Mouse (Mus musculus) v-Abl transformed pro-B cells (cell line): ENCODE measurements at regions not wholly inside any gene's neighbourhood (a gene's known extent, or its start where the extent isn't known, plus 50 kb on each side); places are given as distances from the start of the nearest gene placed in this dataset.

Experiments used
- in situ Hi-C, 2 experiments: fragments of 400-800 bp; cut with MboI; formaldehyde crosslinking; loops; one replicate each; pipeline ENCODE4 v1.15.1; 2025; ENCODE audit not compliant: unreplicated experiment in 2 of 2

- in situ Hi-C loops, result no loop called here
Measured at GRCm38 (mm10) chr12:110332616-110333154, 53.8 kb downstream of the Dio3 start.

- in situ Hi-C loops, result no loop called here
Measured at GRCm38 (mm10) chr12:110334609-110335008, 55.7 kb downstream of the Dio3 start.

GRCm38 (mm10) chr12:110344280-110344827 lies 65.5 kb downstream of the Dio3 start:
- in situ Hi-C loops, result no loop called here

- in situ Hi-C loops, result loop anchor here (25.0 kb wide), 3 partner anchors 762 to 1637 kb away; partner anchors contain the start of genes Begain (in 1 of the 2) and Degs2 (in 1 of the 2)
Measured at GRCm38 (mm10) chr12:110349621-110350020, 70.8 kb downstream of the Dio3 start.

- in situ Hi-C loops, result loop anchor here (25.0 kb wide), 3 partner anchors 769 to 1644 kb away; partner anchors contain the start of genes Begain (in 1 of the 2) and Degs2 (in 1 of the 2)
Measured at GRCm38 (mm10) chr12:110355851-110356250, 77.0 kb downstream of the Dio3 start.

- in situ Hi-C loops, result loop anchor here (25.0 kb wide), 3 partner anchors 780 to 1655 kb away; partner anchors contain the start of genes Begain (in 1 of the 2) and Degs2 (in 1 of the 2)
Measured at GRCm38 (mm10) chr12:110367102-110367501, 79.8 kb upstream of the Ppp2r5c start.

GRCm38 (mm10) chr12:110367822-110368221 lies 79.1 kb upstream of the Ppp2r5c start:
- in situ Hi-C loops, result loop anchor here (25.0 kb wide), 3 partner anchors 781 to 1656 kb away; partner anchors contain the start of genes Begain (in 1 of the 2) and Degs2 (in 1 of the 2)

GRCm38 (mm10) chr12:110371886-110372690 lies 74.8 kb upstream of the Ppp2r5c start:
- in situ Hi-C loops, result loop anchor here (10.0 to 25.0 kb wide), 7 partner anchors 785 to 1660 kb away; partner anchors contain the start of genes Begain (in 1 of the 2) and Degs2 (in 1 of the 2)

- in situ Hi-C loops, result loop anchor here (10.0 to 25.0 kb wide), 7 partner anchors 786 to 1661 kb away; partner anchors contain the start of genes Begain (in 1 of the 2) and Degs2 (in 1 of the 2)
Measured at GRCm38 (mm10) chr12:110372986-110373385, 73.9 kb upstream of the Ppp2r5c start.

- in situ Hi-C loops, result loop anchor here (10.0 to 25.0 kb wide), 7 partner anchors 786 to 1661 kb away; partner anchors contain the start of genes Begain (in 1 of the 2) and Degs2 (in 1 of the 2)
Measured at GRCm38 (mm10) chr12:110373408-110374065, 73.4 kb upstream of the Ppp2r5c start.

GRCm38 (mm10) chr12:110375139-110375538 lies 71.8 kb upstream of the Ppp2r5c start:
- in situ Hi-C loops, result loop anchor here (5.0 to 25.0 kb wide), 8 partner anchors 938 to 1863 kb away; no protein-coding TSS in a partner anchor

GRCm38 (mm10) chr12:110376062-110376837 lies 70.7 kb upstream of the Ppp2r5c start:
- in situ Hi-C loops, result loop anchor here (5.0 to 25.0 kb wide), 8 partner anchors 939 to 1864 kb away; no protein-coding TSS in a partner anchor

- in situ Hi-C loops, result loop anchor here (5.0 to 25.0 kb wide), 8 partner anchors 939 to 1864 kb away; no protein-coding TSS in a partner anchor
Measured at GRCm38 (mm10) chr12:110376838-110377150, 70.1 kb upstream of the Ppp2r5c start.

GRCm38 (mm10) chr12:110377306-110377705 lies 69.6 kb upstream of the Ppp2r5c start:
- in situ Hi-C loops, result loop anchor here (5.0 to 25.0 kb wide), 8 partner anchors 940 to 1865 kb away; no protein-coding TSS in a partner anchor

- in situ Hi-C loops, result loop anchor here (5.0 to 25.0 kb wide), 8 partner anchors 940 to 1865 kb away; no protein-coding TSS in a partner anchor
Measured at GRCm38 (mm10) chr12:110377734-110378133, 69.2 kb upstream of the Ppp2r5c start.

GRCm38 (mm10) chr12:110378302-110378701 lies 68.6 kb upstream of the Ppp2r5c start:
- in situ Hi-C loops, result loop anchor here (5.0 to 25.0 kb wide), 8 partner anchors 941 to 1866 kb away; no protein-coding TSS in a partner anchor

- in situ Hi-C loops, result loop anchor here (5.0 to 25.0 kb wide), 8 partner anchors 942 to 1867 kb away; no protein-coding TSS in a partner anchor
Measured at GRCm38 (mm10) chr12:110379721-110380120, 67.2 kb upstream of the Ppp2r5c start.

GRCm38 (mm10) chr12:110380831-110381750 lies 65.8 kb upstream of the Ppp2r5c start:
- in situ Hi-C loops, result loop anchor here in 1 of 2 experiments (25.0 kb wide), 2 partner anchors 1644 to 1869 kb away; no protein-coding TSS in a partner anchor
